Mouse (Mus musculus): ENCODE measurements at regions not wholly inside any gene's neighbourhood (a gene's known extent, or its start where the extent isn't known, plus 50 kb on each side); places are given as distances from the start of the nearest gene placed in this dataset.

GRCm38 (mm10) chr1:105206216-105206615 lies 150.3 kb downstream of the Rnf152 start:
- Histone ChIP-seq H3K36me3 (ENCODE audit: control insufficient read depth, insufficient read depth) (no peaks in the 10 kb centered on the region), H3K4me3 (ENCODE audit: insufficient read depth, poor library complexity, severe bottlenecking) (no peak overlapping the region), H3K27me3 (ENCODE audit: control insufficient read depth, insufficient read depth, insufficient read length) (no peaks in the 10 kb centered on the region), H3ac (ENCODE audit: control insufficient read depth, insufficient read length, low read depth) (no peak overlapping the region), H3K79me2 (ENCODE audit: control insufficient read depth, insufficient read depth) (no peaks in the 10 kb centered on the region), H3K79me3 (ENCODE audit: low read depth) (no peaks in the 10 kb centered on the region)
- TF ChIP-seq MAX (IDR thresholded peaks at IDR 0.05) (no peak), CEBPB (IDR thresholded peaks at IDR 0.05; ENCODE audit: low read depth) (no peak), MYOG (IDR thresholded peaks at IDR 0.05; ENCODE audit: control insufficient read depth, extremely low read depth, insufficient read length) (no peak), CTCF (IDR thresholded peaks at IDR 0.05; ENCODE audit: control insufficient read depth, insufficient read depth, insufficient read length) (no peak), MYOD1 (IDR thresholded peaks at IDR 0.05; ENCODE audit: control insufficient read depth, insufficient read length, low read depth) (no peak), USF1 (IDR thresholded peaks at IDR 0.05; ENCODE audit: low read depth) (no peak)

GRCm38 (mm10) chr1:105199305-105199704 lies 157.2 kb downstream of the Rnf152 start:
- Histone ChIP-seq H3ac (ENCODE audit: control insufficient read depth, insufficient read length, low read depth) (no peak overlapping the region), H3K36me3 (ENCODE audit: control insufficient read depth, insufficient read depth) (no peaks in the 10 kb centered on the region), H3K79me2 (ENCODE audit: control insufficient read depth, insufficient read depth) (no peaks in the 10 kb centered on the region), H3K79me3 (ENCODE audit: low read depth) (no peaks in the 10 kb centered on the region), H3K4me3 (ENCODE audit: insufficient read depth, poor library complexity, severe bottlenecking) (no peak overlapping the region), H3K27me3 (ENCODE audit: control insufficient read depth, insufficient read depth, insufficient read length) (no peaks in the 10 kb centered on the region)
- no peak for TF ChIP-seq FOSL1 (IDR thresholded peaks at IDR 0.05; ENCODE audit: insufficient read depth, low read length, poor library complexity, severe bottlenecking)
- no peak for TF ChIP-seq CEBPB (IDR thresholded peaks at IDR 0.05; ENCODE audit: low read depth)
- no peak for TF ChIP-seq MYOG (IDR thresholded peaks at IDR 0.05; ENCODE audit: control insufficient read depth, extremely low read depth, insufficient read length)
- TF ChIP-seq MYOD1 (IDR thresholded peaks at IDR 0.05; ENCODE audit: control insufficient read depth, insufficient read length, low read depth): no peak
- TF ChIP-seq MAX (IDR thresholded peaks at IDR 0.05): no peak
- TF ChIP-seq USF1 (IDR thresholded peaks at IDR 0.05; ENCODE audit: low read depth): no peak
- TF ChIP-seq CTCF (IDR thresholded peaks at IDR 0.05; ENCODE audit: control insufficient read depth, insufficient read depth, insufficient read length): no peak

GRCm38 (mm10) chr1:105191126-105191525 lies 165.4 kb downstream of the Rnf152 start:
- H3K79me3 ChIP-seq (ENCODE audit: low read depth): no peaks in the 10 kb centered on the region
- H3K4me3 ChIP-seq (ENCODE audit: insufficient read depth, poor library complexity, severe bottlenecking): no peak overlapping the region
- H3ac ChIP-seq (ENCODE audit: control insufficient read depth, insufficient read length, low read depth): no peak overlapping the region
- no peaks in the 10 kb centered on the region for H3K79me2 ChIP-seq (ENCODE audit: control insufficient read depth, insufficient read depth)
- no peaks in the 10 kb centered on the region for H3K27me3 ChIP-seq (ENCODE audit: control insufficient read depth, insufficient read depth, insufficient read length)
- no peaks in the 10 kb centered on the region for H3K36me3 ChIP-seq (ENCODE audit: control insufficient read depth, insufficient read depth)
- peak; percentile 21 for TF ChIP-seq CEBPB (IDR thresholded peaks at IDR 0.05; ENCODE audit: low read depth)
- no peak for TF ChIP-seq USF1 (IDR thresholded peaks at IDR 0.05; ENCODE audit: low read depth)

GRCm38 (mm10) chr1:105188920-105189266 lies 167.6 kb downstream of the Rnf152 start:
- TF ChIP-seq CEBPB (IDR thresholded peaks at IDR 0.05; ENCODE audit: low read depth) (no peak), USF1 (IDR thresholded peaks at IDR 0.05; ENCODE audit: low read depth) (no peak), MYOD1 (IDR thresholded peaks at IDR 0.05; ENCODE audit: control insufficient read depth, insufficient read length, low read depth) (no peak), FOSL1 (IDR thresholded peaks at IDR 0.05; ENCODE audit: insufficient read depth, low read length, poor library complexity, severe bottlenecking) (no peak), CTCF (IDR thresholded peaks at IDR 0.05; ENCODE audit: control insufficient read depth, insufficient read depth, insufficient read length) (no peak), MAX (IDR thresholded peaks at IDR 0.05) (no peak), MYOG (IDR thresholded peaks at IDR 0.05; ENCODE audit: control insufficient read depth, extremely low read depth, insufficient read length) (no peak)
- Histone ChIP-seq H3K36me3 (ENCODE audit: control insufficient read depth, insufficient read depth) (no peaks in the 10 kb centered on the region), H3ac (ENCODE audit: control insufficient read depth, insufficient read length, low read depth) (no peak overlapping the region), H3K4me3 (ENCODE audit: insufficient read depth, poor library complexity, severe bottlenecking) (no peak overlapping the region), H3K79me2 (ENCODE audit: control insufficient read depth, insufficient read depth) (no peaks in the 10 kb centered on the region), H3K79me3 (ENCODE audit: low read depth) (no peaks in the 10 kb centered on the region), H3K27me3 (ENCODE audit: control insufficient read depth, insufficient read depth, insufficient read length) (no peaks in the 10 kb centered on the region)

GRCm38 (mm10) chr1:105188210-105188919 lies 168.1 kb downstream of the Rnf152 start:
- H3K79me2 ChIP-seq (ENCODE audit: control insufficient read depth, insufficient read depth): no peaks in the 10 kb centered on the region
- H3K36me3 ChIP-seq (ENCODE audit: control insufficient read depth, insufficient read depth): no peaks in the 10 kb centered on the region
- no peak overlapping the region for H3ac ChIP-seq (ENCODE audit: control insufficient read depth, insufficient read length, low read depth)
- H3K79me3 ChIP-seq (ENCODE audit: low read depth): no peaks in the 10 kb centered on the region
- no peak overlapping the region for H3K4me3 ChIP-seq (ENCODE audit: insufficient read depth, poor library complexity, severe bottlenecking)
- H3K27me3 ChIP-seq (ENCODE audit: control insufficient read depth, insufficient read depth, insufficient read length): no peaks in the 10 kb centered on the region
- TF ChIP-seq USF1 (IDR thresholded peaks at IDR 0.05; ENCODE audit: low read depth) (no peak), MAX (IDR thresholded peaks at IDR 0.05) (no peak), MYOG (IDR thresholded peaks at IDR 0.05; ENCODE audit: control insufficient read depth, extremely low read depth, insufficient read length) (no peak), FOSL1 (IDR thresholded peaks at IDR 0.05; ENCODE audit: insufficient read depth, low read length, poor library complexity, severe bottlenecking) (no peak), MYOD1 (IDR thresholded peaks at IDR 0.05; ENCODE audit: control insufficient read depth, insufficient read length, low read depth) (no peak), CEBPB (IDR thresholded peaks at IDR 0.05; ENCODE audit: low read depth) (no peak), CTCF (IDR thresholded peaks at IDR 0.05; ENCODE audit: control insufficient read depth, insufficient read depth, insufficient read length) (no peak)

- Histone ChIP-seq H3K4me3 (ENCODE audit: insufficient read depth, poor library complexity, severe bottlenecking) (no peak overlapping the region), H3ac (ENCODE audit: control insufficient read depth, insufficient read length, low read depth) (no peak overlapping the region), H3K36me3 (ENCODE audit: control insufficient read depth, insufficient read depth) (no peaks in the 10 kb centered on the region), H3K79me2 (ENCODE audit: control insufficient read depth, insufficient read depth) (no peaks in the 10 kb centered on the region), H3K27me3 (ENCODE audit: control insufficient read depth, insufficient read depth, insufficient read length) (no peaks in the 10 kb centered on the region), H3K79me3 (ENCODE audit: low read depth) (no peaks in the 10 kb centered on the region)
- TF ChIP-seq MAX (IDR thresholded peaks at IDR 0.05) (no peak), CTCF (IDR thresholded peaks at IDR 0.05; ENCODE audit: control insufficient read depth, insufficient read depth, insufficient read length) (no peak), CEBPB (IDR thresholded peaks at IDR 0.05; ENCODE audit: low read depth) (no peak), USF1 (IDR thresholded peaks at IDR 0.05; ENCODE audit: low read depth) (no peak), FOSL1 (IDR thresholded peaks at IDR 0.05; ENCODE audit: insufficient read depth, low read length, poor library complexity, severe bottlenecking) (no peak), MYOG (IDR thresholded peaks at IDR 0.05; ENCODE audit: control insufficient read depth, extremely low read depth, insufficient read length) (no peak), MYOD1 (IDR thresholded peaks at IDR 0.05; ENCODE audit: control insufficient read depth, insufficient read length, low read depth) (no peak)
Measured at GRCm38 (mm10) chr1:105184470-105184869, 172.0 kb downstream of the Rnf152 start.
